Mouse (Mus musculus): ENCODE measurements around the gene Tent4a. TPM values are rescaled to one million over a fixed set of nuclear protein-coding genes. Genes with fewer than 3 reads are reported as not detected.
A peak's percentile ranks its signal among the peaks of the same experiment; 100 is the strongest.

The Tent4a gene
- total RNA-seq, 4 experiments from 2014 or later, result 40.9 to 45.1 (median 44.2) TPM

DNA sequence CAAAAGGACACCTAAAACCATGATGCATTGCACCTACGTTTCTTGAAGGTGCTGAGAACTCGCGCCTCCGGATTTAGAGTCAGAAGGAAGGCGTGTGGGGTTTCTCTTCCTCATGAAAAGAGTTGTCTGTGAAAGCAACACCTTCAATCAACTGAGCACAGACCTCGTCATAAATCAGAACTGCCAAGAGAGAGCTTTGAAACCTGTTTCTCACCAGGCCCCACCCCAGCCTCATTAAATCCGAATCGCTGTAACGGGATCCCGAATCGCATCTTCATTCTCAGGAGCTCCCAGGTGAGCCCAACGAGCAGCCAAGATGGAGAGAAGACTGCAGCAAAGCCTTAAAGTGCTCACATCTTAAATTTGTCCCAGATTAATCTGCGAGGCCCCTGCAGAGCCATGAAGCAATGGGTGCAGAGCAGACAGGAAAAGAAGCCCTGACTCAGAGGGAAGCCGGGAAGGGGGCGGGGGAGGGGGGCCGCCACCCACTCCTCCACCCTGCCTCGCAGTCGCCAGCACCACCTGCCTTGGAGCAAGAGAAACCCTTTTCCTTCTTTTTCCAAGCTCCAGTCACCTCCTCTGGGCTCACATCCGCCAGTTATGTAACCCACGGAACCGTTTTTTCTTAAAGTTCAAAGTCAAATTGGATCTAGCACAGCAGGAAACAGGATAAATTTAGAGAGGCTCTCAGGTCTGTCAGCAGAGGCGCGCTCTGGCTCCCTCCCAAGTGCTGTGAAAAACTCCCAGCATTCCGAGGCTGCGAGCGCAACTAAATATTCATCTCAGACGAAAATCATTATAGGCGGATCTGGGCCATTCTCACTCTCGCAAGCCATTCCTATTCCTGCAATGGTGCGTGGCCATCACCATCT is 52.5 kb downstream of the Tent4a start:
- peak; percentile 67 to 94 for DNase-seq (ENCODE audit: low spot score in 2 of 2)

DNA sequence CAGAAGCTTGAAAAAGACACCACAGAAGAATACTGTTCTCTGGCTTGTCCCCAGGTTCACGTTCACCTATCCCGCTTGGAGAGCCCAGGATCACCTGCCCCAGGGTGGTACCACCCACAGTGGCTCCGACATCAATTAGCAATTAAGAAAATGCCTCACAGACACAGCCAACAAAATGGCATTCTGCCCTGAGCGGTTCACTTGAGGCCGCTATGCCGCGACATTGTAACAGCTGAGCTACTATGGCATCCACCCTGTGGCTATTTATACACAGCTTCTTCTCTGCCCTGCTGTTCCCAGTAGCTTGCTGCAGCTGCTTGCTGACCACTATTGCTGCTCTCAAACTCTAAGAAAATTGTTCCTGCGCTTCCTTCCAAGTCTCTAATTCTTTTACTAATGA is 53.4 kb downstream of the Tent4a start:
- no peak for DNase-seq (ENCODE audit: low spot score in 2 of 2)

DNA sequence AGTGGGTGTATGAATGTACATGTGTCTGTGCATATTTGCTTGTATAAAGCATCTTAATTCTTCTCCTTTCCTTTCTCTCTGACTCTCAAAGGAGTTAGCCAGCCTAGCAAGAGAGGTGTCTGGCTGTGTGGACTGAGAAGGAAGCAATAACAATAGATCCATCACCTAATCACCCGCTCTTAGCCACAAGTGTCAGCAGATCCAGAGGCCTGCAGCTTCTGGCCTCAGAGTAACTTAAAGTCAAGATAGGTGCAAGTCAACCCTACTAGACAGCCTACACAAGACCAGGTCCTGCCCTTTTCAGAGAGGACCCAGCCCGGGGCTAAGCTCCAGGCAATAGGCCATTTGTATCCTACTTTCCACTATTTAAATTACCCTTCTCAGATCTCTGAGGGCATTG is 54.5 kb downstream of the Tent4a start:
- DNase-seq (ENCODE audit: low spot score in 2 of 2), result no peak

DNA sequence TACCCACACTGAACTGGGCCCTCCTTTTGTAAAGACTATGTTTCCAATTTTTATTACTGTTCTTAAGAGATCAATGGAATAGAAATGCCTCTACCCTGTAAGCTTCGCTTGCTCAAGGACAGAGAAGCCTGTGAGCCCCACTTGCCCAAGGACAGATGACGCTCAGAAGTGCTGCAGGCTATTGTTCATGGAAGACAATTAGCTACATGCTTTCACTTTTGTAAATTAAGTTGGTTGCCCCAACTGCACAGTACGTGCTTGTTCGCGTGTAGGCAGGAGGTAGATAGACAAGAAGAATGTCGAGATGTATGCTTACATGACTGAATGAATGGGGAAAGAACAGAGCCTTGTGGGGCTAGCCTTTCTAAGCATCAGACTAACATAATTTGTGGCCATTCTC is 55.7 kb downstream of the Tent4a start:
- DNase-seq (ENCODE audit: low spot score in 2 of 2), result no peak

DNA sequence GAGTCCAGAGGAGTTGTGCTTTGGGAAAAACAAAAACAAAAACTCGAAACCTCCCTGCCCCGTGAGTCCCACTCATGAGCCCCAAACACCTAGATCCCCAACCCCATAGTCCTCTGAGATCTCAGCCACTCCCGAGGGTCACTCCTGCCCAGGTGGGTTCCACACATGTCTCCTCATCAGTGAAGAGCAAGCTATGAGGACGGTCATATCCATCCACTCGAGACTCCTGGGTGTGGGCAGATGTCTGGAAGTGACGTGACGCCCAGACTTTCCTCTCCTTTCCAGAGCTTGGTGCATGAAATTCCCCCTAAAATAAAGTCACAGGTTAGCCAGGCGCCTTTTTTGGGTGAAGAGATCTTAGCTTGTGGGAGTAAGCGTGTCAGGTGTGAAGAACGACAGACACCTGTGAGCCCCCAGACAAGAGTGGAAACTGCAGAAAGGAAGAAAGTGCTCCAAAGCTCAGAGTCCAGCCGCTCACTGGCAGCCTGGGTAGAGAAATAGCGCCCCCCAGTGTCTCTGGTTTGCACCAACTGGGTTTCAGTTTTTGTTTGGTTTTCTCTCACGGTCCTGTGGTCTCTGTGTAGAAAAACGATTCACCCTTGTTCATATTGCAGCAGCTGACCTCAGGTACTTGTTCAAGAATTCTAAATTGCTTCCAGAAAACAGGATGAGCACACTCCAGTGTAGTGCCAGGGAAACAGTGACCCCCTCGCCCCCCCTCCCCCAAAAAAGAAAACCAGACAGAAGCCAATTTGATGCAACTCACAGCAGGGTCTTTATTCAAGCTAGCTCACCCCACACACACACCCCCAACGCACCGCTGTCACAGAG is 73.6 kb downstream of the Tent4a start:
- DNase-seq (ENCODE audit: low spot score in 2 of 2), result peak; percentile 32 to 53

DNA sequence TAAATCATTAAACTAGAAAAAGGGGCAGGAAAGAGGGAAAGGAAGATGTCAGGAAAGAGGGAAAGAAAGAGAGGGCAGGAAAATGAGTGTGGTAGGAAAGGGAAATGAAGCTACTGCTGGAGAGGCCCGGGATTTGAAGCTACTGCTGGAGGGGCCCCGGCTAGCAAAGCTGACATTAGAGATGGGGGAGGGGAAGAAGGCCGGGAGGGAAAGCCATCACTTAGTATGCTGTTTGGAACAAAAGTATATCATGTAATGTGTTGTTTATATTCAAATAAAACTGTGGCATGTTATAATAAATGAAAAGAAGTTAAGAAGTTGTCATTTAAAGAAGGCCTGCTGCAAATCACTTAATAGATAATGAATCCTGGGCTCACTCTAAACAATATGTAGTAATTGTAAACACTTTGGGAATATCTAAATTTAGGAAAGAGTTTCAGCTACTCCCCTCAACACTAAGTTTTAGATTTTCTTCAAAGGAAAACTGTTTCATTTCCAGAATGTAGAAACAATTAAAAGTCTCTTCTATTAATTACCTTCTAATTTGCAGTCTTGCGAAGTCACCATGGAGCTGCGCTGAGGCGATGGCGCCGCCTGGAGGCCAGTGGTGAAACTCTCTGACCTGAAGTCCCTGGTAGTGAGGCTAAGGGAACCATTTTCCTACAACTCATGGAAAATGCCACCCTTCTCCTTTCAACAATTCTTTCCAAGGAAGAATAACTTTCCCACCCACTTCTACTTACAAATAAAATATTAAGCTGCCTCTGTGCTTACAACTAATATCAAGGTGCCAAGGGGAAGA is 74.6 kb downstream of the Tent4a start:
- DNase-seq (ENCODE audit: low spot score in 2 of 2), result peak in 1 of 2 experiments; percentile 60

DNA sequence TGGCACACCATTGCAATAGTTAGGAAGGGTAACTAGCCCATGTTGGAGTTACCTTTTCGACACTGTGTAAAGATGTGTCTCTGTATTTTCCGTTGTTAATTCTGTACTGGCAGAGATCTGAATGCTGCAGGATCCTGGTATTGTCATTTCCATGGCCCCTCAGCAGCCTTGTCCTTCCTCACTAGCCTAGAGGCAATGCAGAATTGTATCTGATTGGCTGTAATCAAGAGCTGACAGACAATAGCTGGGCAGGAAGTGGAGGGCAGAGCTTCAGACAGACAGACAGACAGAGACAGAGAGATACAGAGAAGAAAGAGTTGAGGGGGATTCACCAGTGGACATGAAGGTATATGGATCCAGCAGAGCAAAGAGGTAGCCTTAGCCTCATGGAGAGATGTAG is 75.5 kb downstream of the Tent4a start:
- no peak for DNase-seq (ENCODE audit: low spot score in 2 of 2)

DNA sequence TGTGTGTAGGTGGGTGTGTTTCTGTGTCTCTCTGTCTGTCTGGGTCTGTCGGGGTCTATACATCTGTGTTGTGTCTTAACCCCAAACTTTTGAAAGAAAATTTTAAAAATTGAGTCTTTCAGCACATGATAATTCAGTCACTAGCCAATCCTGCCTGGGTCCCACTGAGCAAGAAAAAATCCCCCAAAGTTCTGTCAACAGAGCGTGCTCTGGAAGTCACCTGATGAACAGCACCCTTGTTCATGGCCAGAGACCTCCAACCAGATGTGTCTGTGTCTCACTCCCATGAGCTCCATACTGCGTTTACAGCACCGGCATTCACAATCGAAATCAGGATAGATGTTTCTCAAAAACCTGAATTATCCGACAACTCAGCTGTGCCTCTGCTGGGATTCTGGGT is 76.0 kb downstream of the Tent4a start:
- no peak for DNase-seq (ENCODE audit: low spot score in 2 of 2)

DNA sequence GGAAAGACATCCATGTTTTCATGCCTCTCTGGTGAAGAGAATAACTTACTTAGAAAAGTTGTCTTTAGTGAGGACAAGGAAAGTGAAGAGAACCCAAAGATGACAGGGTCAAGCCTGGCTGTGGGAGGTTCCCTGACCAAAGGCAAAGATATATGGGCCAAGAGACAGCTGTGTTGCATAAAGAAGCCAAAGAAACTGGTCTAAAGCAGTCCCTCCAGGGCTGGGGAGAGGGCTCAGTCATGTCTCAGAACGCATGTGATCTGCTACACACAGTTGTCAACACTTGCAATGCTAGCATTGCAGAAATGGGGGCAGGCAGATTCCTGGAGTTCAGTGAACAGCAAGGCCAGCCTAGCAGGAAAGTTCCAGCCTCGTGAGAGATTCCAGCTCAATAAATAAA is 77.3 kb downstream of the Tent4a start:
- DNase-seq (ENCODE audit: low spot score in 2 of 2), result no peak

DNA sequence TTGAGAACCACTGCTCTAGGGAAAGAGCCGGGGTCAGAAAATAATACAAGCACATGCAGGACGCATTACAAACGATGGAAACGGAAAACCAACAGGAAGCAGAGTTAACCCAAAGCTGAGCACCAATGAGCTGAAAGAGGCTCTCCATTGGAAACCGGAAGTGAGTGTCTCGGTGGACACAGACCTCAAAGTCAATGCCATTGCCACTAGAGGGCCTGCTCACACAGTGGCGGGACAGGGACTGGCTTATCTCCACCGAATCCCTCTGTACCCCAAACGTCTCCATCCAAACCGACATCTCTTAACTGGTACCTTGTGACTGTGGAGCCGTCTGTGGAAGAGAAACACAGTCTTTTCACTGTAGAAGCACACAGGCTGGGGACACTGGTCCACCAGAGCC is 77.8 kb downstream of the Tent4a start:
- DNase-seq (ENCODE audit: low spot score in 2 of 2), result no peak

DNA sequence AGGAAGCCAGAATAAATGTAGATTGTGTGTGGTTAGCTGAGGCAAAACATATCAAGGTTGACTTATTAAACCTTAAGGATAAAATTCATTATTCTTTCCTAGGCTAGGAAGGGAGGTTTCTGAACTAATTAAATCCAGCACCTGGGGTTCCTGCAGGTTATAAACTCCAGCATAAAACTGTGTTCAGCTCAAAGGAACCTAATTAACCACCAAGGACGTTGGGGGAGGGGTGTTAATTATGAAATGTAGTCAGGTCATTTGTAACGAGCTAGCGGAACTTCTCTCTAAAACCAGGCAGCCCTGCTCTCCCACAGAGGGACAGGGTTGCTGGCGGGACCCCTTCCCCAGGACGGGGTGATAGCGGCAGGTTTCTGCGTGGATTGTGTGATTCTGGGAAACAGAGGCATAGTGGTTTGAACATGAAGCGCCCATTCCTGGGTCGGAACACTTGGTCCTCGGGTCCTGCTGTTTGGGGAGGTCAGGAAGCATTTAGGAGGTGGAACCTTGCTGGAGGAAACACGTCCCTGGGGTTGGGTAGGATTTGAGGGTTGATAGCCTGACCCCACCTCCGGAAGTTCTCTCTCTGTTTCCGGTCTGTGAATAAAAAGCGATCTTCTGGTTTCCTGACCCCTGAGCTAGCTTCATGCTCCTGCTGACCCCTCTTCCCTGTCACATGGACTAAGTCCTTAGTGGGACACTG is 78.8 kb downstream of the Tent4a start:
- no peak for DNase-seq (ENCODE audit: low spot score in 2 of 2)

Other genes with a start within 250 kb of the Tent4a start
- 10 to 100 TPM; 73.7 to 94.6 (median 86.7) TPM for gene Nsun2, start 871 bp downstream of the Tent4a start, total RNA-seq (2022)
- gene Srd5a1, start 76.8 kb upstream of the Tent4a start, total RNA-seq (2022), result 1 to 10 TPM; 8.4 to 8.7 (median 8.5) TPM
- 100 to 1,000 TPM; 163 to 170 (median 167) TPM for gene Ube2ql1, start 205.3 kb upstream of the Tent4a start, total RNA-seq (2022)